Mouse (Mus musculus) heart, embryonic 16.5 days (tissue): Measurements from ENCODE around the gene Tmem107. TPM values are rescaled to one million over a fixed set of nuclear protein-coding genes. Genes with fewer than 3 reads are reported as not detected.

ENCODE experiments used
- ATAC-seq: fragments of 200-750 bp; cut with Nextera tagmentation; replicated peaks from 2 replicates; pipeline ENCODE4 v1.8.0; 2017; ENCODE audit warnings: moderate number of reproducible peaks; ENCODE audit not compliant: insufficient read depth, low FRiP score; ENCODE audit errors: extremely low read depth
- H3K27ac ChIP-seq: fragments of 300-500 bp; sonication (generic); 2 replicates; pipeline ENCODE4 v1.5.1; 2014; ENCODE audit warnings: mild to moderate bottlenecking, low read length, control low read depth, moderate library complexity
- H3K27me3 ChIP-seq: fragments of 300-500 bp; sonication (generic); 2 replicates; pipeline ENCODE4 v1.6.1; 2014; ENCODE audit warnings: low read length, mixed read lengths; ENCODE audit not compliant: control insufficient read depth, insufficient read depth
- H3K36me3 ChIP-seq: fragments of 300-500 bp; sonication (generic); 2 replicates; pipeline ENCODE4 v1.6.1; 2014; ENCODE audit not compliant: control insufficient read depth, insufficient read depth
- H3K4me1 ChIP-seq: fragments of 300-500 bp; sonication (generic); 2 replicates; pipeline ENCODE4 v1.6.1; 2014; ENCODE audit warnings: low read length, mixed read lengths; ENCODE audit not compliant: control insufficient read depth, insufficient read depth
- H3K4me2 ChIP-seq: fragments of 300-500 bp; sonication (generic); 2 replicates; pipeline ENCODE4 v1.6.1; 2014; ENCODE audit warnings: low read depth, mild to moderate bottlenecking, control low read depth, low read length
- H3K4me3 ChIP-seq: fragments of 300-500 bp; sonication (generic); 2 replicates; pipeline ENCODE4 v1.5.1; 2014; ENCODE audit warnings: mild to moderate bottlenecking, control low read depth, low read length
- H3K9ac ChIP-seq: fragments of 300-500 bp; sonication (generic); 2 replicates; pipeline ENCODE4 v1.6.1; 2014; ENCODE audit warnings: low read length, control low read depth
- H3K9me3 ChIP-seq: fragments of 300-500 bp; sonication (generic); replicated peaks from 2 replicates; pipeline ENCODE4 v1.6.1; 2016; ENCODE audit warnings: low read length; ENCODE audit not compliant: control insufficient read depth
- WGBS: fragments of 180-500 bp; shearing (Covaris S2); extraction: QIAGEN DNeasy Blood & Tissue Kit; methylation state at CpG from one replicate; pipeline ENCODE4 v1.1.7; 2014; 5-methylcytosine and 5-hydroxymethylcytosine counted together
- polyA plus RNA-seq: library from polyadenylated mRNA; unstranded; fragments of >200 nt; fragmentation: Nextera tagmentation; extraction: Ambion mirVana; gene quantifications from 2 replicates; pipeline ENCODE4 v1.2.1, GENCODE M21; 2015

Gene Tmem107
- polyA plus RNA-seq, 1 experiment from 2014 or later: 43.3 TPM

GRCm38 (mm10) chr11:69120221-69121000 is 49.8 kb downstream of the Tmem107 start, which contains the start of gene Hes7:
Gene Hes7, plus strand, starts transcription at chr11:69120404.
- Histone ChIP-seq H3K27ac (no peak within 1 kb of the TSS; the same call in 1 of the 2 replicates), H3K4me3 (peak within 1 kb of the TSS; percentile 72), H3K4me1 (peaks cover 28% of the 10 kb centered on the region), H3K36me3 (no peaks in the 10 kb centered on the region), H3K9me3 (no peaks in the 10 kb centered on the region), H3K9ac (peak within 1 kb of the TSS; percentile 81), H3K27me3 (no peaks in the 10 kb centered on the region), H3K4me2 (peak within 1 kb of the TSS; percentile 83)
- WGBS: 3% methylated on average over 27 of the region's 27 CpGs
- ATAC-seq: no peak

DNA sequence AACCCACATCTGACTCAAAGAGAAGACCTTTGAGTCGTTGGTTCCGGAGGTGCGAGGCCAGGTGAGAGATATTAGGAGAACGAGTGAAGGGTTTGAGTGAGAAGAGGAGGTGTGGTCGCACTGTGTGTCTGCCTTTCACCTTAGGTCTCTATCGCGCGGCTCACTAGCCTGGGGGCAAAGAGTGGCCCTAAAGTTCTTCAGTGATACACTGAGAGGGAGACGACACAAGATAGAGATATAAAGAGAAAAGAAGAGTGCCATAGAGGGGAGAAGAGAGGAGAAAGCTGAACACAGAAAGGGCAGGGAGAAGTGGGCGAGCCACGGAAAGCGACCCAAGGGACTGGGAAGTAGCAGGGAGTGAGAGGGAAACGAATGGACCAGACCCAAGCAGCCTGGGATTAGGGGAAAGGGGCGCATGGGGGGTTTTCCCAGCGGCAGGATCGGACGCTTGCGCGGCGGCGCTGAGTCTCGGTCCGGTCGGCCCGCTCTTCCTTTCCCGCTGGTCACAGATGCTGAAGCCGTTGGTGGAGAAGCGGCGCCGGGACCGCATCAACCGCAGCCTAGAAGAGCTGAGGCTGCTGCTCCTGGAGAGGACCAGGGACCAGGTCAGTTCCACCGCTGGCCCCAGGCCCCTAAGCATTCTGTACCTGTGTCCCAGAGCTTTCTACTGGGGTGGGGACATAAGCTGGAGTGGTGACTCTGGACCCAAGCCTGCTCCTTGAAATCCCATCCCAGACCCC is 50.6 kb downstream of the Tmem107 start:
- H3K27me3 ChIP-seq: no peaks in the 10 kb centered on the region
- peak overlapping the region; percentile 83 for H3K4me2 ChIP-seq
- 2% methylated on average over 33 of the region's 33 CpGs for WGBS
- no peak for ATAC-seq
- peak overlapping the region; percentile 72 for H3K4me3 ChIP-seq
- H3K9ac ChIP-seq: peak overlapping the region; percentile 81
- H3K36me3 ChIP-seq: no peaks in the 10 kb centered on the region
- H3K4me1 ChIP-seq: peaks cover 35% of the 10 kb centered on the region
- H3K27ac ChIP-seq: peak overlapping the region; percentile 93
- no peaks in the 10 kb centered on the region for H3K9me3 ChIP-seq

- Histone ChIP-seq H3K4me2 (peak overlapping the region; percentile 83), H3K9ac (peak overlapping the region; percentile 81), H3K4me3 (peak overlapping the region; percentile 72), H3K4me1 (peaks cover 39% of the 10 kb centered on the region), H3K9me3 (no peaks in the 10 kb centered on the region), H3K36me3 (no peaks in the 10 kb centered on the region), H3K27me3 (no peaks in the 10 kb centered on the region), H3K27ac (peak overlapping the region; percentile 93)
- WGBS: 1% methylated on average over 31 of the region's 32 CpGs
- no peak for ATAC-seq
Observed at GRCm38 (mm10) chr11:69121741-69122335, 51.2 kb downstream of the Tmem107 start.

- H3K4me1 ChIP-seq: peaks cover 36% of the 10 kb centered on the region
- H3K36me3 ChIP-seq: no peaks in the 10 kb centered on the region
- under 1% methylated on average over 62 of the region's 66 CpGs for WGBS
- peak within 1 kb of the TSS; percentile 72 for H3K4me3 ChIP-seq
- peak within 1 kb of the TSS; percentile 83 for H3K4me2 ChIP-seq
- H3K27ac ChIP-seq: peak within 1 kb of the TSS; percentile 93
- H3K9ac ChIP-seq: peak within 1 kb of the TSS; percentile 81
- ATAC-seq: peak; percentile 77
- no peaks in the 10 kb centered on the region for H3K9me3 ChIP-seq
- H3K27me3 ChIP-seq: no peaks in the 10 kb centered on the region
Observed at GRCm38 (mm10) chr11:69122336-69122951, 51.8 kb downstream of the Tmem107 start, which contains the start of gene 9130213A22Rik. Gene 9130213A22Rik, minus strand, starts transcription at chr11:69122589.

Other genes with a start within 250 kb of the Tmem107 start
- 75.4 and 79.4 TPM in 2 replicates for gene Ndel1, start 198.9 kb upstream of the Tmem107 start, polyA plus RNA-seq
- 0.09 and 0.13 TPM in 2 replicates for gene Rnf222, start 182.3 kb upstream of the Tmem107 start, polyA plus RNA-seq
- 505 and 551 TPM in 2 replicates for gene Rpl26, start 169.2 kb upstream of the Tmem107 start, polyA plus RNA-seq
- not detected in 2 replicates for gene Odf4, start 143.7 kb upstream of the Tmem107 start, polyA plus RNA-seq
- gene Arhgef15, start 113.3 kb upstream of the Tmem107 start, polyA plus RNA-seq: 13.1 and 15.4 TPM in 2 replicates
- gene Slc25a35, start 102.7 kb upstream of the Tmem107 start, polyA plus RNA-seq: 1.7 and 2.2 TPM in 2 replicates
- 79.2 and 84.3 TPM in 2 replicates for gene Rangrf, start 95.6 kb upstream of the Tmem107 start, polyA plus RNA-seq
- gene Pfas, start 62.3 kb upstream of the Tmem107 start, polyA plus RNA-seq: 16.7 and 19.2 TPM in 2 replicates
- gene Ctc1, start 54.9 kb upstream of the Tmem107 start, polyA plus RNA-seq: 44.4 and 49.5 TPM in 2 replicates
- gene Aurkb, start 25.2 kb upstream of the Tmem107 start, polyA plus RNA-seq: 85.7 and 95.3 TPM in 2 replicates
- 11.2 and 12.0 TPM in 2 replicates for gene Borcs6, start 11.1 kb upstream of the Tmem107 start, polyA plus RNA-seq
- 84.1 and 91.1 TPM in 2 replicates for gene Vamp2, start 17.7 kb downstream of the Tmem107 start, polyA plus RNA-seq
- 19.6 and 21.9 TPM in 2 replicates for gene Per1, start 24.4 kb downstream of the Tmem107 start, polyA plus RNA-seq
- 0.50 TPM in 2 replicates for gene Hes7, start 49.6 kb downstream of the Tmem107 start, polyA plus RNA-seq
- gene 9130213A22Rik, start 51.8 kb downstream of the Tmem107 start, polyA plus RNA-seq: 0.41 and 0.72 TPM in 2 replicates
- gene Aloxe3, start 55.1 kb downstream of the Tmem107 start, polyA plus RNA-seq: 0.08 and 0.26 TPM in 2 replicates
- gene Alox12b, start 86.2 kb downstream of the Tmem107 start, polyA plus RNA-seq: not detected in 2 replicates
- 1.7 TPM in 2 replicates for gene Alox8, start 127.0 kb downstream of the Tmem107 start, polyA plus RNA-seq
- gene Gucy2e, start 166.2 kb downstream of the Tmem107 start, polyA plus RNA-seq: 0.05 and 0.10 TPM in 2 replicates